Mouse (Mus musculus) ES-E14 (cell line): Measurements from ENCODE around the gene Oas1g.
"Not testable (repeated sequence)": the region's sequence is repeated elsewhere in the genome, so short reads cannot be mapped to it uniquely, and the experiment has no call there.

Experiments used
- CHD2 ChIP-seq: IDR thresholded peaks from 2 replicates; pipeline ENCODE4 v1.6.1; 2014; ENCODE audit warnings: mild to moderate bottlenecking, low read depth, low read length, inconsistent platforms
- HCFC1 ChIP-seq: IDR thresholded peaks from 2 replicates; pipeline ENCODE4 v1.6.1; 2012; ENCODE audit warnings: low read length, inconsistent platforms, borderline replicate concordance; ENCODE audit not compliant: insufficient read depth
- MAFK ChIP-seq: IDR thresholded peaks from 2 replicates; pipeline ENCODE4 v1.6.1; 2014; ENCODE audit warnings: mild to moderate bottlenecking, low read depth, low read length, inconsistent platforms; ENCODE audit not compliant: insufficient read depth
- ZC3H11A ChIP-seq: IDR thresholded peaks from 2 replicates; pipeline ENCODE4 v1.6.1; 2012; ENCODE audit warnings: low read depth, mild to moderate bottlenecking, inconsistent platforms, low read length, borderline replicate concordance
- ZNF384 ChIP-seq: IDR thresholded peaks from 2 replicates; pipeline ENCODE4 v1.6.1; 2012; ENCODE audit warnings: low read depth, low read length, inconsistent platforms

- not testable (repeated sequence) for TF ChIP-seq ZNF384, ZC3H11A, CHD2, MAFK, HCFC1
These were observed 5.7 kb downstream of the Oas1g start for GRCm38 (mm10) chr5:120881681-120882080.
